Mouse (Mus musculus) Muller cell, postnatal 12 days (primary cell): ENCODE measurements around the gene Zfp963.
"Not testable (repeated sequence)": the region's sequence is repeated elsewhere in the genome, so short reads cannot be mapped to it uniquely, and the experiment has no call there.

ENCODE experiments used
- DNase-seq: peaks from one replicate; pipeline ENCODE4 v3.0.0-alpha.2; 2015; ENCODE audit errors: inconsistent ontology term

The Zfp963 gene

GRCm38 (mm10) chr8:69740763-69741162 is 9.0 kb downstream of the Zfp963 start:
- DNase-seq, result no peak

GRCm38 (mm10) chr8:69735495-69735894 is 14.3 kb downstream of the Zfp963 start:
- DNase-seq, result no peak

GRCm38 (mm10) chr8:69717232-69717580 is 32.6 kb downstream of the Zfp963 start:
- no peak for DNase-seq

GRCm38 (mm10) chr8:69716403-69717231 is 33.2 kb downstream of the Zfp963 start:
- DNase-seq, result peak; percentile 98

GRCm38 (mm10) chr8:69715366-69715765 is 34.4 kb downstream of the Zfp963 start:
- DNase-seq, result no peak

GRCm38 (mm10) chr8:69713516-69713915 is 36.3 kb downstream of the Zfp963 start:
- DNase-seq, result no peak

GRCm38 (mm10) chr8:69710624-69711023 is 39.1 kb downstream of the Zfp963 start, which contains the start of gene Zfp869:
Zfp869 (minus strand) TSS chr8:69710724.
- not testable (repeated sequence) for DNase-seq

GRCm38 (mm10) chr8:69701810-69702209 is 48.0 kb downstream of the Zfp963 start:
- DNase-seq, result no peak
